Mouse (Mus musculus): ENCODE results near the gene Ifna4. TPM values are rescaled to one million over a fixed set of nuclear protein-coding genes. Genes with fewer than 3 reads are reported as not detected.

The Ifna4 gene
- polyA plus RNA-seq, 1 experiment from 2014 or later: not detected

DNA sequence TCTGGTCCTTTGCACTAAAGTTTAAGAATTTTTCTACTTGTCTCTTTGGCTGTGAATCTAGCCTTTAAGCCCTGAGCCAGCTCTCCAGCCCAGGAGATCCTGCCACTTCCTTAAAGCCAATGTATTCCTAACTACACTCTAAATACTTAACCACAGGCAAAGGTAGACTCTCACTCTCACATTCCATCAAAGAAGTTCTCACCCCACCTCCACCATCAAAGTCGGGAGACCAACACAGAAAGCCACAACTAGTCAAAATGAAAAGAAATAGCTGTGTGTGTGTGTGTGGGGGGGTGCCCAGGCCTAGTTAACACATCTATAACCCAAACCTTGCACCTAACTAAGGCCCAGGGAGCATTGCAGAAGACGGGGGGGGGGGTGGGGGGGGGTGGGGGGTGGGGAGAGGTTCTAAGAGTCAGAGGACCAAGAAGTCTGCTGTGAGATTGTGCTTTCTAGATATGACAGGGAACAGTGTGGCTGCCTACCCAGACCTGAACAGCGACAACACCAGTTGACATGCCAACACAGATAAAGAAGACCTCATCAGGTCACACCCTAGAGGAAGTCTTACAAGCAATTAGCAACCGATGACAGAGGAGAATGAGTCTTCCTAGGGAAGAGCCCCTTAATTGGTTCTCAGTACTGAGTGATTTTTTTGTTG is 33.9 kb downstream of the Ifna4 start:
- 76% methylated on average over 3 of the region's 4 CpGs for WGBS
- Histone ChIP-seq H3K9me3 (no peaks in the 10 kb centered on the region), H3K36me3 (replicated peaks) (no peaks in the 10 kb centered on the region), H3K27ac (no peak overlapping the region), H3K4me3 (no peak overlapping the region), H3K27me3 (ENCODE audit: poor library complexity, severe bottlenecking) (peaks cover 2% of the 10 kb centered on the region; the same call in 1 of the 2 replicates), H3K4me1 (peaks cover 3% of the 10 kb centered on the region; the same call in 1 of the 2 replicates)
- DNase-seq (ENCODE audit: extremely low spot score, low spot score): no peak

DNA sequence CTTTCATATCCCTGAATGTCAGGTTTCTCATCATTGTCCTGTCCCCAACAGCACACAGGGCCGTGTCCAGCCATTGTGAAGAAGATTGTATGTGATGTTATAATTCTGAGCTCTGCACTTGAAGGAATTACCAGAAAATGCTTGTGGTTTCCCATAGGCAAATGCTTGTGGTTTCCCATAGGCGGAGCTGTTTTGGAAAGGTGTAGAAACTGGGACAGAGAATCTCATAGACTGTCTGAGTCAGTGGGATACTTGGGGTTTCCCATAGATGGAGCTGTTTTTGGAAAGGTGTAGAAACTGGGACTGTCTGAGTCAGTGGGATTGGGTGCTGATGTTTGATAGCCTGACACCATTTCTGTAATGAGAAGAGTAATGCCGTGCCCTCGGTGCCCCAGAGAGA is 34.9 kb downstream of the Ifna4 start:
- no peaks in the 10 kb centered on the region for H3K9me3 ChIP-seq
- 84% methylated on average over 4 of the region's 4 CpGs for WGBS
- H3K27me3 ChIP-seq (ENCODE audit: poor library complexity, severe bottlenecking): no peaks in the 10 kb centered on the region; the same call in 1 of the 2 replicates
- peaks cover 3% of the 10 kb centered on the region; the same call in 1 of the 2 replicates for H3K4me1 ChIP-seq
- H3K27ac ChIP-seq: no peak overlapping the region
- DNase-seq (ENCODE audit: extremely low spot score, low spot score): no peak
- no peaks in the 10 kb centered on the region for H3K36me3 ChIP-seq (replicated peaks)
- H3K4me3 ChIP-seq: no peak overlapping the region

DNA sequence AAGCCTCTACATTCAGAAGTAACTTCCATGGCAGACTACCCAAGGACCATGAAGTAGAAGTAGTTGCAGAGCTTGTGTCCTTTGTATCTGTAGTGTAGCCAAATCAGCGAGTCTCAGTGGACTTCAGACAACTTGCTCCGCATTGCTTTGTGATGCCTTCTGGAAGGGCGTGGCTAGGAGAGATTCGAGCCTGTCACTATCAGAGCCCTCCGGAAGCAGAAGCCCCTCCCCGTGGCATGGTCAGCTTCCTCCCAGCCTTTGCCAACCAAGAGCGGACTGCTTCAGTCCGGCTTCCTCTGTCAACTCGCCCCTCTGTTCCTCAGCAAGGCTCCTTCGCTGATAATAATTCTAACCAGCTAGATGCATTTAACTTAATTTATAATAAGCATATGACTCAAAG is 36.6 kb downstream of the Ifna4 start:
- Histone ChIP-seq H3K27me3 (ENCODE audit: poor library complexity, severe bottlenecking) (no peaks in the 10 kb centered on the region), H3K4me1 (peaks cover 3% of the 10 kb centered on the region; the same call in 1 of the 2 replicates), H3K27ac (no peak overlapping the region), H3K36me3 (replicated peaks) (no peaks in the 10 kb centered on the region), H3K9me3 (no peaks in the 10 kb centered on the region), H3K4me3 (no peak overlapping the region)
- WGBS: 49% methylated on average over 10 of the region's 10 CpGs
- no peak for DNase-seq (ENCODE audit: extremely low spot score, low spot score)

- Histone ChIP-seq H3K27ac (no peak overlapping the region), H3K9me3 (no peaks in the 10 kb centered on the region), H3K4me3 (no peak overlapping the region), H3K36me3 (replicated peaks) (no peaks in the 10 kb centered on the region), H3K27me3 (ENCODE audit: poor library complexity, severe bottlenecking) (no peaks in the 10 kb centered on the region), H3K4me1 (peaks cover 3% of the 10 kb centered on the region; the same call in 1 of the 2 replicates)
- no peak for DNase-seq (ENCODE audit: extremely low spot score, low spot score)
- WGBS: 80% methylated on average over 4 of the region's 4 CpGs
Observed at GRCm38 (mm10) chr4:88878772-88879171, 37.1 kb downstream of the Ifna4 start.

DNA sequence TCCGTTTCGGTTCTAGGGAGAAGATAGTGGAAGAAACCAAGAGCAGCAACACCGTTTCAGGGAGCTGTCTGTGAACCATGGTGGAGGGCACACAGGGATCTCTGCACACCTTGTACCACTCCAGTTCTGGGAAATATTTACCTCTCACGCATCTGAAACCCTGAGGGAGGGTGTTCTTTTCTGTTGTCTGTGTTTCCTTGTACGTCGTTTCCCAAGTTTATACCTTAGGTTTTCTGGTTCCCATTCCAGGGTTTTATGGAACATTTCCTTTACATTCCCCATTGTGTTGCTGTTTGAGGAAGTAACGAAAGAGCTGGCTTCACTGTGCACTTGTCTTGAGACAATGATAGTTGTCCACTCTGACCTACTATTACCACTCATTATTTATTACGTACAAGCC is 38.4 kb downstream of the Ifna4 start, which contains the start of gene Ifne:
Gene Ifne, minus strand, starts transcription at position 101 of the 400 bp plus-strand sequence.
- DNase-seq (ENCODE audit: extremely low spot score, low spot score): no peak
- no peaks in the 10 kb centered on the region for H3K27me3 ChIP-seq (ENCODE audit: poor library complexity, severe bottlenecking)
- 90% methylated on average over 8 of the region's 8 CpGs for WGBS
- peaks cover 3% of the 10 kb centered on the region; the same call in 1 of the 2 replicates for H3K4me1 ChIP-seq
- no peaks in the 10 kb centered on the region for H3K9me3 ChIP-seq
- H3K4me3 ChIP-seq: no peak within 1 kb of the TSS
- H3K36me3 ChIP-seq (replicated peaks): no peaks in the 10 kb centered on the region
- no peak within 1 kb of the TSS for H3K27ac ChIP-seq

- Histone ChIP-seq H3K27ac (no peak overlapping the region), H3K9me3 (no peaks in the 10 kb centered on the region), H3K4me1 (no peaks in the 10 kb centered on the region), H3K27me3 (ENCODE audit: poor library complexity, severe bottlenecking) (no peaks in the 10 kb centered on the region), H3K36me3 (replicated peaks) (no peaks in the 10 kb centered on the region), H3K4me3 (no peak overlapping the region)
- no peak for DNase-seq (ENCODE audit: extremely low spot score, low spot score)
Observed at GRCm38 (mm10) chr4:88888236-88888635, 46.6 kb downstream of the Ifna4 start.

Other genes starting within 250 kb of the Ifna4 start
- gene Ifna9, start 249.5 kb upstream of the Ifna4 start, polyA plus RNA-seq (2016; fragmentation: Nextera tagmentation; extraction: Ambion mirVana): not detected in 2 replicates
- not detected in 2 replicates for gene Ifna12, start 238.5 kb upstream of the Ifna4 start, polyA plus RNA-seq (2016; fragmentation: Nextera tagmentation; extraction: Ambion mirVana)
- gene C87499, start 207.4 kb upstream of the Ifna4 start, polyA plus RNA-seq (2016; fragmentation: Nextera tagmentation; extraction: Ambion mirVana): not detected in 2 replicates
- gene Ifna13, start 197.4 kb upstream of the Ifna4 start, polyA plus RNA-seq (2016; fragmentation: Nextera tagmentation; extraction: Ambion mirVana): not detected in 2 replicates
- gene Ifna16, start 164.9 kb upstream of the Ifna4 start, polyA plus RNA-seq (2016; fragmentation: Nextera tagmentation; extraction: Ambion mirVana): not detected in 2 replicates
- gene Ifna2, start 157.9 kb upstream of the Ifna4 start, polyA plus RNA-seq (2016; fragmentation: Nextera tagmentation; extraction: Ambion mirVana): not detected in 2 replicates
- not detected in 2 replicates for gene Ifnab, start 150.5 kb upstream of the Ifna4 start, polyA plus RNA-seq (2016; fragmentation: Nextera tagmentation; extraction: Ambion mirVana)
- 0.84 and 1.1 TPM in 2 replicates for gene Gm26566, start 120.1 kb upstream of the Ifna4 start, polyA plus RNA-seq (2016; fragmentation: Nextera tagmentation; extraction: Ambion mirVana)
- gene Klhl9, start 119.4 kb upstream of the Ifna4 start, polyA plus RNA-seq (2016; fragmentation: Nextera tagmentation; extraction: Ambion mirVana): 98.4 and 103 TPM in 2 replicates
- not detected in 2 replicates for gene Gm13271, start 87.0 kb upstream of the Ifna4 start, polyA plus RNA-seq (2016; fragmentation: Nextera tagmentation; extraction: Ambion mirVana)
- 0.35 and 0.49 TPM in 2 replicates for gene Gm13283, start 81.7 kb upstream of the Ifna4 start, polyA plus RNA-seq (2016; fragmentation: Nextera tagmentation; extraction: Ambion mirVana)
- gene Gm13290, start 68.0 kb upstream of the Ifna4 start, polyA plus RNA-seq (2016; fragmentation: Nextera tagmentation; extraction: Ambion mirVana): 0.76 TPM in 1 of 2 replicates, not detected in the other
- gene Gm13289, start 64.9 kb upstream of the Ifna4 start, polyA plus RNA-seq (2016; fragmentation: Nextera tagmentation; extraction: Ambion mirVana): not detected in 2 replicates
- gene Gm13272, start 62.0 kb upstream of the Ifna4 start, polyA plus RNA-seq (2016; fragmentation: Nextera tagmentation; extraction: Ambion mirVana): not detected in 2 replicates
- gene Ifnz, start 59.7 kb upstream of the Ifna4 start, polyA plus RNA-seq (2016; fragmentation: Nextera tagmentation; extraction: Ambion mirVana): not detected in 2 replicates
- not detected in 2 replicates for gene Gm13276, start 56.2 kb upstream of the Ifna4 start, polyA plus RNA-seq (2016; fragmentation: Nextera tagmentation; extraction: Ambion mirVana)
- gene Gm13277, start 53.2 kb upstream of the Ifna4 start, polyA plus RNA-seq (2016; fragmentation: Nextera tagmentation; extraction: Ambion mirVana): not detected in 2 replicates
- not detected in 2 replicates for gene Gm13278, start 50.3 kb upstream of the Ifna4 start, polyA plus RNA-seq (2016; fragmentation: Nextera tagmentation; extraction: Ambion mirVana)
- gene Gm13275, start 47.4 kb upstream of the Ifna4 start, polyA plus RNA-seq (2016; fragmentation: Nextera tagmentation; extraction: Ambion mirVana): not detected in 2 replicates
- not detected in 2 replicates for gene Gm13279, start 44.5 kb upstream of the Ifna4 start, polyA plus RNA-seq (2016; fragmentation: Nextera tagmentation; extraction: Ambion mirVana)
- 0.85 TPM in 1 of 2 replicates, not detected in the other for gene Gm13285, start 42.2 kb upstream of the Ifna4 start, polyA plus RNA-seq (2016; fragmentation: Nextera tagmentation; extraction: Ambion mirVana)
- not detected in 2 replicates for gene Gm13287, start 38.6 kb upstream of the Ifna4 start, polyA plus RNA-seq (2016; fragmentation: Nextera tagmentation; extraction: Ambion mirVana)
- 0.07 and 0.09 TPM in 2 replicates for gene Gm13288, start 36.3 kb upstream of the Ifna4 start, polyA plus RNA-seq (2016; fragmentation: Nextera tagmentation; extraction: Ambion mirVana)
- not detected in 2 replicates for gene Ifna7, start 25.6 kb upstream of the Ifna4 start, polyA plus RNA-seq (2016; fragmentation: Nextera tagmentation; extraction: Ambion mirVana)
- gene Ifna11, start 21.9 kb upstream of the Ifna4 start, polyA plus RNA-seq (2016; fragmentation: Nextera tagmentation; extraction: Ambion mirVana): not detected in 2 replicates
- gene Ifna6, start 14.4 kb upstream of the Ifna4 start, polyA plus RNA-seq (2016; fragmentation: Nextera tagmentation; extraction: Ambion mirVana): not detected in 2 replicates
- gene Ifna5, start 6.3 kb upstream of the Ifna4 start, polyA plus RNA-seq (2016; fragmentation: Nextera tagmentation; extraction: Ambion mirVana): not detected in 2 replicates
- not detected in 2 replicates for gene Ifna1, start 8.2 kb downstream of the Ifna4 start, polyA plus RNA-seq (2016; fragmentation: Nextera tagmentation; extraction: Ambion mirVana)
- gene Ifne, start 38.3 kb downstream of the Ifna4 start, polyA plus RNA-seq (2016; fragmentation: Nextera tagmentation; extraction: Ambion mirVana): not detected in 2 replicates